Mouse (Mus musculus) G1E (cell line): ENCODE data around the gene Tomm6. TPM values are rescaled to one million over a fixed set of nuclear protein-coding genes. Genes with fewer than 3 reads are reported as not detected.

Experiments used
- ATAC-seq: 2 replicates; pipeline ENCODE4 v1.8.0; 2016; ENCODE audit warnings: mild to moderate bottlenecking; ENCODE audit not compliant: insufficient number of reproducible peaks, poor library complexity, low FRiP score, severe bottlenecking; ENCODE audit errors: extremely low read depth
- DNase-seq: peaks from one replicate; pipeline ENCODE4 v3.0.0; 2012; ENCODE audit warnings: low spot score
- H3K27me3 ChIP-seq: 2 replicates; pipeline ENCODE4 v1.6.1; 2012; ENCODE audit warnings: mild to moderate bottlenecking, low read length, inconsistent platforms; ENCODE audit not compliant: insufficient read depth
- H3K36me3 ChIP-seq: replicated peaks from 2 replicates; pipeline ENCODE3; 2012; ENCODE audit warnings: mild to moderate bottlenecking, inconsistent platforms
- H3K4me1 ChIP-seq: 2 replicates; pipeline ENCODE4 v1.6.1; 2012; ENCODE audit warnings: low read depth, low read length, inconsistent platforms, mixed read lengths; ENCODE audit not compliant: insufficient read depth
- H3K4me3 ChIP-seq: 2 replicates; pipeline ENCODE4 v1.5.1; 2012; ENCODE audit warnings: low read depth, mild to moderate bottlenecking, inconsistent platforms, low read length, moderate library complexity, mixed read lengths
- H3K9me3 ChIP-seq: replicated peaks from 2 replicates; pipeline ENCODE4 v1.6.1; 2012; ENCODE audit warnings: inconsistent platforms
- CTCF ChIP-seq: IDR thresholded peaks from 2 replicates; pipeline ENCODE4 v1.5.1; 2012; ENCODE audit warnings: low read depth, low read length, inconsistent platforms, mixed read lengths
- GATA1 ChIP-seq: IDR thresholded peaks from 2 replicates; pipeline ENCODE4 v1.6.1; 2012; ENCODE audit warnings: borderline replicate concordance, low read length, inconsistent platforms, mixed read lengths
- GATA2 ChIP-seq: IDR thresholded peaks from 2 replicates; pipeline ENCODE4 v1.6.1; 2012; ENCODE audit warnings: low read depth, low read length, inconsistent platforms, borderline replicate concordance
- POLR2AphosphoS5 ChIP-seq: IDR thresholded peaks from 2 replicates; pipeline ENCODE4 v1.6.1; 2012; ENCODE audit warnings: low read depth, low read length, inconsistent platforms; ENCODE audit not compliant: insufficient replicate concordance
- TAL1 ChIP-seq: conservative IDR thresholded peaks from 2 replicates; pipeline ENCODE4 v1.6.1; 2012; ENCODE audit warnings: low read depth, low read length, inconsistent platforms, mixed read lengths
- polyA plus RNA-seq: library from polyadenylated mRNA; stranded (reverse); fragments of >175 nt; gene quantifications from 2 replicates; pipeline ENCODE4 v1.2.3, GENCODE M21; 2012
- total RNA-seq, 2 experiments: library from RNA; stranded (forward) in 1 of 2; stranded (reverse) in 1 of 2; fragments of 200-1000 nt in 1 of 2; fragments of >200 nt in 1 of 2; fragmentation: Nextera tagmentation in 1 of 2; gene quantifications; 2 replicates each; pipeline ENCODE4 v1.2.3; 2014 to 2017

Gene Tomm6
- total and polyA plus RNA-seq, 3 experiments = 69.9 to 343 (median 272) TPM

- TF ChIP-seq POLR2AphosphoS5 (no peak), GATA2 (no peak), GATA1 (no peak), TAL1 (no peak), CTCF (no peak)
- no peak for DNase-seq
- Histone ChIP-seq H3K27me3 (peaks cover 50% of the 10 kb centered on the region), H3K4me1 (peaks cover 10% of the 10 kb centered on the region), H3K4me3 (no peak overlapping the region), H3K9me3 (no peaks in the 10 kb centered on the region), H3K36me3 (peaks cover 2% of the 10 kb centered on the region)
- ATAC-seq = no peak
Observed at GRCm38 (mm10) chr17:47707961-47708360, 19.8 kb upstream of the Tomm6 start.

- H3K4me1 ChIP-seq = peaks cover 10% of the 10 kb centered on the region
- DNase-seq = no peak
- H3K36me3 ChIP-seq = peaks cover 10% of the 10 kb centered on the region
- no peak for TF ChIP-seq GATA1
- no peak for TF ChIP-seq TAL1
- no peak for TF ChIP-seq GATA2
- no peak for TF ChIP-seq POLR2AphosphoS5
- no peak for TF ChIP-seq CTCF
- H3K27me3 ChIP-seq = peaks cover 45% of the 10 kb centered on the region
- ATAC-seq = no peak
- no peaks in the 10 kb centered on the region for H3K9me3 ChIP-seq
- no peak overlapping the region for H3K4me3 ChIP-seq
Observed at GRCm38 (mm10) chr17:47706196-47706595, 18.0 kb upstream of the Tomm6 start.

DNA sequence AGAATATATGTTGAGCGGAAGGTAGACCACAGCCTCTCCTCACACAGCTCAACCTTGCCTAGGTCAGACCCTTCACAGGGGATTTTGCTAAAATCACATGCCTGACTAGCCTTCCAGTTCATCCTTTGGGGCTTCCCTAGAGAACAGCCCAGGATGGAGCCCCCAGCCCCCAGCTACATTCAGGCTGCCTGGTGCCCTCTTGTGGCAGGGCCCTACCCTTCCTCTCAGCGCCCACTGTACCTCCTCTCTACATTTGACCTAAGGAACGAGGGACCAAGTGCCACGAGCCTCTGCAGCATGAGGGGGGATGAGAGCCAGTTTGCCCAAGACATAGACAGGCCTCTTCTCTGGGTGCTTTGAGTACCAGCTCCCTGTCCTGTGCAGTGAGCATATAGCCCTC, 16.5 kb upstream of the Tomm6 start:
- Histone ChIP-seq H3K27me3 (peaks cover 43% of the 10 kb centered on the region), H3K9me3 (no peaks in the 10 kb centered on the region), H3K4me1 (peaks cover 2% of the 10 kb centered on the region; the same call in 1 of the 2 replicates), H3K36me3 (peaks cover 10% of the 10 kb centered on the region), H3K4me3 (no peak overlapping the region)
- ATAC-seq (no peak), DNase-seq (no peak)
- TF ChIP-seq GATA1 (no peak), TAL1 (no peak), CTCF (no peak), POLR2AphosphoS5 (no peak), GATA2 (no peak)

DNA sequence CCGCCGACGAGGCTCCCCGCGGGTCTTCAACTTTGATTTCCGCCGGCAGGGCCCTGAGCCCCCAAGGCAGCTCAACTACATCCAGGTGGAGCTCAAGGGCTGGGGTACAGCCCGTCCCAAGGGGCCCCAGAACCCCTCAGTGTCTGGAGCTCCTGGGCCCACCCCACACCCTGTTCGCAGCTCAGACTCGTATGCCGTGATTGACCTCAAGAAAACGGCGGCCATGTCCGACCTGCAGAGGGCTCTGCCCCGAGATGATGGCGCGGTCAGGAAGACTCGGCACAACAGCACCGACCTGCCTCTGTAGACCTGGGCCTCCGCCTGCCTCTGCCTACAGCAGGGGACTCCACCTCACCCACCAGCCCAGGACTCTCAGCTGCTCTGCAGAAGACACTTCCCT, 15.4 kb upstream of the Tomm6 start:
- 0 out of 2 replicates have a peak, but pooled peaks cover 2% of the 10 kb centered on the region for H3K4me1 ChIP-seq
- no peak overlapping the region for H3K4me3 ChIP-seq
- DNase-seq (no peak), ATAC-seq (no peak)
- peaks cover 39% of the 10 kb centered on the region for H3K27me3 ChIP-seq
- peaks cover 10% of the 10 kb centered on the region for H3K36me3 ChIP-seq
- TF ChIP-seq POLR2AphosphoS5 (no peak), TAL1 (no peak), GATA2 (no peak), CTCF (no peak), GATA1 (no peak)
- no peaks in the 10 kb centered on the region for H3K9me3 ChIP-seq

DNA sequence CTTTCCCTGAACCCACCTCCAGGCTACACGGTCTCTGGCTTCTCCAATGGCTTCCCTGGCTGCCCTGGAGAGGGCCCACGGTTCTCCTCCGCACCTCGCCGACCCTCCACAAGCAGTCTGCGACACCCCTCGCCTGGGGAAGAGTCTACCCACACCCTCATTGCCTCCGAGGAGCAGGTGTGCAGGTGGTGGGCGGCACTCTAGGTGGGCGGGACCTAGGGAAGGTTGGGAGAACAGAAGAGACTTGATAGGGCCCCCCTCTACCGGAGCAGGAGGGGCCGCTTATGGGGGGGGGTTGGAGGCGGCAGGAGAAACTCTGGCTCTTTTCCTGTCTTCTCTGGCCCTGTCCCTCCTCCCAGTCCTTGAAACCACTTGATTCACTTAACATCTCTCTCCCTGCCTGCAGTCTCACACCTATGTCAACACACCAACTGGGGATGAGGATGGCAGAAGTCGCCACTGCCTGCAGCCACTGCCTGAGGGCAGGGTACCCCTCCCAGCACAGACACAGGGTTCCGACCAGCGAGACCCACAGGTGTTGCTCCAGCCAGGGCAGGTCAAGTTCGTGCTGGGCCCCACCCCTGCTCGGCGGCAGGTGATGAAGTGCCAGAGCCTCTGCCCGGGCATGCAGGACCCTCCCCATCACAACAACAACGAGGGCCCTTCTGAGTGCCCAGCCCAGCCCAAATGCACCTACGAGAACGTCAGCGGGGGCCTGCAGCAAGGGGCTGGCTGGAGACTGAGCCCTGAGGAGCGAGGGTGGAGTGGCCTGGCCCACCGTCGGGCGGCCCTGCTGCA, 14.6 kb upstream of the Tomm6 start:
- TF ChIP-seq POLR2AphosphoS5 (no peak), GATA2 (no peak), CTCF (no peak), TAL1 (no peak), GATA1 (no peak)
- Histone ChIP-seq H3K36me3 (peaks cover 10% of the 10 kb centered on the region), H3K9me3 (no peaks in the 10 kb centered on the region), H3K27me3 (peaks cover 38% of the 10 kb centered on the region), H3K4me1 (0 out of 2 replicates have a peak, but pooled peaks cover 6% of the 10 kb centered on the region), H3K4me3 (no peak overlapping the region)
- no peak; the same call in 1 of the 2 replicates for ATAC-seq
- DNase-seq = no peak

GRCm38 (mm10) chr17:47701793-47702192, 13.6 kb upstream of the Tomm6 start:
- H3K36me3 ChIP-seq = peaks cover 10% of the 10 kb centered on the region
- H3K4me1 ChIP-seq = 0 out of 2 replicates have a peak, but pooled peaks cover 6% of the 10 kb centered on the region
- H3K4me3 ChIP-seq = no peak overlapping the region
- no peak for TF ChIP-seq POLR2AphosphoS5
- TF ChIP-seq TAL1 = no peak
- no peak for TF ChIP-seq CTCF
- TF ChIP-seq GATA1 = no peak
- TF ChIP-seq GATA2 = no peak
- ATAC-seq = no peak
- DNase-seq = no peak
- peaks cover 37% of the 10 kb centered on the region for H3K27me3 ChIP-seq
- no peaks in the 10 kb centered on the region for H3K9me3 ChIP-seq
